Mouse (Mus musculus): ENCODE results near the gene Gm20662. TPM values are rescaled to one million over a fixed set of nuclear protein-coding genes. Genes with fewer than 3 reads are reported as not detected.

Gene Gm20662
- polyA plus RNA-seq, 1 experiment from 2014 or later: 0.13 TPM

- peak overlapping the region; percentile 91 for H3K27ac ChIP-seq (ENCODE audit: low read depth, low read length)
- peak overlapping the region; percentile 79 for H3K4me2 ChIP-seq (ENCODE audit: low read depth)
- H3K9me3 ChIP-seq (ENCODE audit: control insufficient read depth, low read length): no peaks in the 10 kb centered on the region
- DNase-seq (ENCODE audit: low spot score) (peak; percentile 72), ATAC-seq (ENCODE audit: insufficient read depth, low FRiP score, low TSS enrichment) (no peak)
- WGBS: 27% methylated on average over 4 of the region's 4 CpGs
- peak overlapping the region; percentile 66 for H3K4me3 ChIP-seq (ENCODE audit: low read depth, low read length)
- peaks cover 6% of the 10 kb centered on the region for H3K27me3 ChIP-seq (ENCODE audit: control insufficient read depth, insufficient read depth, low read length)
- H3K4me1 ChIP-seq (ENCODE audit: control insufficient read depth, insufficient read depth, low read length): peaks cover 13% of the 10 kb centered on the region
- H3K9ac ChIP-seq (ENCODE audit: low read length): peak overlapping the region; percentile 37; the same call in 1 of the 2 replicates
- H3K36me3 ChIP-seq (ENCODE audit: control insufficient read depth, insufficient read depth, low read length): no peaks in the 10 kb centered on the region; the same call in 1 of the 2 replicates
Observed at GRCm38 (mm10) chr9:107983421-107983890, 12.7 kb upstream of the Gm20662 start.

GRCm38 (mm10) chr9:107984052-107984753, 11.9 kb upstream of the Gm20662 start:
- 61% methylated on average over 19 of the region's 19 CpGs for WGBS
- peak overlapping the region; percentile 91 for H3K27ac ChIP-seq (ENCODE audit: low read depth, low read length)

GRCm38 (mm10) chr9:107984754-107985055, 11.4 kb upstream of the Gm20662 start:
- no peak for ATAC-seq (ENCODE audit: insufficient read depth, low FRiP score, low TSS enrichment)
- peaks cover 13% of the 10 kb centered on the region for H3K4me1 ChIP-seq (ENCODE audit: control insufficient read depth, insufficient read depth, low read length)

More at GRCm38 (mm10) chr9:107984052-107984753, 11.9 kb upstream of the Gm20662 start:
- Histone ChIP-seq H3K4me2 (ENCODE audit: low read depth) (peak overlapping the region; percentile 79), H3K4me3 (ENCODE audit: low read depth, low read length) (peak overlapping the region; percentile 66), H3K36me3 (ENCODE audit: control insufficient read depth, insufficient read depth, low read length) (no peaks in the 10 kb centered on the region; the same call in 1 of the 2 replicates), H3K9me3 (ENCODE audit: control insufficient read depth, low read length) (no peaks in the 10 kb centered on the region), H3K9ac (ENCODE audit: low read length) (peak overlapping the region; percentile 65), H3K4me1 (ENCODE audit: control insufficient read depth, insufficient read depth, low read length) (peaks cover 13% of the 10 kb centered on the region), H3K27me3 (ENCODE audit: control insufficient read depth, insufficient read depth, low read length) (peaks cover 6% of the 10 kb centered on the region)
- DNase-seq (ENCODE audit: low spot score) (no peak), ATAC-seq (ENCODE audit: insufficient read depth, low FRiP score, low TSS enrichment) (no peak)

DNA sequence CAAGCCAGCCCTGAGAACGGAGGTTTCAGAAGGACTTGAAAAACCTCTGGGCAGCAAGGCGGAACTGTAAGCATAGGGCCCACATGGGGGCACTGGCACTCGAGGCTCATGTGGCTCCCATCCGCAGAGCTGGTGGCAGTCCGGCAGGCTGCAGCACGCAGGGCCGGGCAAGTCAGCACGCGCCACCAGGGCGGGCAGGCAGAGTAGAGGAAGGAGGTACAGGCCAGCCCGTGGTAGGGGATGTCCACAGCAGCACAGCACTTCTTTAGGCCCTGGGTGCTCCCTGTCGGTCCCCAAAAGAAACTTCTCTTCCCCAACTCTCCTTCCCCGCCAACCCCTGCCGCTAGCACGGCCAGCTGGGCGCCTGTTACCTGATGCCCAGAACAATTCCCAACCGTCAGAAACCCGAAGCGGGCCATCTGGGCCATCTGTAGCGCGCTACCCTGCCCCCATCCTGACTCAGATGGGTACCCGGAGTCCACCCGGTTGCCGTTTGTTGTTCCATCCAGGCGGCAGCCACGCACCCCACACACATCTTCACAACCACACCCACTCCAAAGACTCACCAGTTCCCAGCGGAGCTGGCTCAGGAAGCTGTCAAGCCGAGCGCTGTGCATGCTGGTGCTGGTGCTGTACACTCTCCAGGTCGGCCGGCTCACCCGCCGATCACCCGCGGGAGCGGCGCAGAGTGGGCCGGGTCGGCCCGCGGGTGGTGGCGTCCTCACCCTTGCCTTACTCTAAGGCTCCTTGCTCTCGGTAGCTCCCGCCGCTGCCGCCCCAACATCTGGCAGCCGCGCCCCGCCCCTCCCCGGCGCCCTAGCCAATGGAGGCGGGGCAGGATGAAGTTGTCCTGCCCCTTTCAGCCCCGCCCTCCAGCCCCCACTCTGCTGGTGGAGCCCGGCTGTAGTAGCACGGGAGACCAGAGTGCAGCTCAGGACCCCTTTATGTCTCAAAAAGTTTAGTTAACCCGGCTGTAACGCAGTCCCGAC, 10.7 kb upstream of the Gm20662 start, which contains the start of gene Inka1:
Gene Inka1, minus strand, starts transcription at position 749 of the 989 bp plus-strand sequence.
- WGBS: under 1% methylated on average over 58 of the region's 58 CpGs
- peak within 1 kb of the TSS; percentile 79 for H3K4me2 ChIP-seq (ENCODE audit: low read depth)
- peak within 1 kb of the TSS; percentile 66 for H3K4me3 ChIP-seq (ENCODE audit: low read depth, low read length)
- H3K27me3 ChIP-seq (ENCODE audit: control insufficient read depth, insufficient read depth, low read length): peaks cover 6% of the 10 kb centered on the region
- ATAC-seq (ENCODE audit: insufficient read depth, low FRiP score, low TSS enrichment) (peak; percentile 84), DNase-seq (ENCODE audit: low spot score) (peak; percentile 88)
- peak within 1 kb of the TSS; percentile 65 for H3K9ac ChIP-seq (ENCODE audit: low read length)
- peak within 1 kb of the TSS; percentile 91 for H3K27ac ChIP-seq (ENCODE audit: low read depth, low read length)
- H3K4me1 ChIP-seq (ENCODE audit: control insufficient read depth, insufficient read depth, low read length): peaks cover 13% of the 10 kb centered on the region
- H3K9me3 ChIP-seq (ENCODE audit: control insufficient read depth, low read length): no peaks in the 10 kb centered on the region
- no peaks in the 10 kb centered on the region; the same call in 1 of the 2 replicates for H3K36me3 ChIP-seq (ENCODE audit: control insufficient read depth, insufficient read depth, low read length)

More at GRCm38 (mm10) chr9:107984754-107985055, 11.4 kb upstream of the Gm20662 start:
- Histone ChIP-seq H3K27me3 (ENCODE audit: control insufficient read depth, insufficient read depth, low read length) (peaks cover 6% of the 10 kb centered on the region), H3K27ac (ENCODE audit: low read depth, low read length) (peak overlapping the region; percentile 91; the same call in 1 of the 2 replicates), H3K9me3 (ENCODE audit: control insufficient read depth, low read length) (no peaks in the 10 kb centered on the region), H3K4me2 (ENCODE audit: low read depth) (peak overlapping the region; percentile 79), H3K36me3 (ENCODE audit: control insufficient read depth, insufficient read depth, low read length) (no peaks in the 10 kb centered on the region; the same call in 1 of the 2 replicates), H3K9ac (ENCODE audit: low read length) (peak overlapping the region; percentile 65), H3K4me3 (ENCODE audit: low read depth, low read length) (peak overlapping the region; percentile 66)
- WGBS: 64% methylated on average over 9 of the region's 9 CpGs
- DNase-seq (ENCODE audit: low spot score): no peak

DNA sequence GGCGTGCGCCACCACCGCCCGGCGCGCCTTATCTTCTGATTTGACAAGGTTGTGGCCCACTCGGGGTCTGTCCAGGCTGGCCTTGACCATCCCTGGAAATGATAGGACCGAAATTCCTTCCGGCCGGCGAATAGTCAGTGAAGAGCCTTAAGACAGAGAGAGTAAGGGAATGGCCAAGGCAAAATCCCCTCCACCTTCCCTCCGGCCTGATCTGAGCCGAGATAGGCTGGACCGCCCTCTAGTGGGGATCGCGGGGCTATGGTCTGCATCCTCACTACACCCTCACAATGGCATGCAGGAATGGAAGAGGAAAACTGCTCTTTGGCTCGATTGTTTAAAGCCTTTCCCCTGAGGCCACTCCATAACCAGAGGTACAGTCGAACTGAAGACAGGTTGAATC, 9.8 kb upstream of the Gm20662 start:
- 7% methylated on average over 18 of the region's 18 CpGs for WGBS
- no peak overlapping the region for H3K27ac ChIP-seq (ENCODE audit: low read depth, low read length)

GRCm38 (mm10) chr9:107987950-107988349, 8.2 kb upstream of the Gm20662 start:
- no peak overlapping the region for H3K9ac ChIP-seq (ENCODE audit: low read length)
- DNase-seq (ENCODE audit: low spot score) (no peak), ATAC-seq (ENCODE audit: insufficient read depth, low FRiP score, low TSS enrichment) (no peak)
- WGBS: 65% methylated on average over 3 of the region's 3 CpGs
- no peak overlapping the region for H3K4me2 ChIP-seq (ENCODE audit: low read depth)
- H3K27ac ChIP-seq (ENCODE audit: low read depth, low read length): no peak overlapping the region
- peaks cover 8% of the 10 kb centered on the region for H3K4me1 ChIP-seq (ENCODE audit: control insufficient read depth, insufficient read depth, low read length)
- H3K9me3 ChIP-seq (ENCODE audit: control insufficient read depth, low read length): no peaks in the 10 kb centered on the region
- no peak overlapping the region for H3K4me3 ChIP-seq (ENCODE audit: low read depth, low read length)
- peaks cover 6% of the 10 kb centered on the region for H3K27me3 ChIP-seq (ENCODE audit: control insufficient read depth, insufficient read depth, low read length)
- no peaks in the 10 kb centered on the region; the same call in 1 of the 2 replicates for H3K36me3 ChIP-seq (ENCODE audit: control insufficient read depth, insufficient read depth, low read length)

More for the DNA sequence above, 9.8 kb upstream of the Gm20662 start:
- H3K4me3 ChIP-seq (ENCODE audit: low read depth, low read length): peak overlapping the region; percentile 66; the same call in 1 of the 2 replicates
- peak; percentile 42; the same call in 1 of the 2 replicates for ATAC-seq (ENCODE audit: insufficient read depth, low FRiP score, low TSS enrichment)
- H3K4me2 ChIP-seq (ENCODE audit: low read depth): peak overlapping the region; percentile 79
- no peak overlapping the region for H3K9ac ChIP-seq (ENCODE audit: low read length)
- H3K9me3 ChIP-seq (ENCODE audit: control insufficient read depth, low read length): no peaks in the 10 kb centered on the region
- peaks cover 6% of the 10 kb centered on the region for H3K27me3 ChIP-seq (ENCODE audit: control insufficient read depth, insufficient read depth, low read length)
- H3K36me3 ChIP-seq (ENCODE audit: control insufficient read depth, insufficient read depth, low read length): no peaks in the 10 kb centered on the region; the same call in 1 of the 2 replicates
- peaks cover 13% of the 10 kb centered on the region for H3K4me1 ChIP-seq (ENCODE audit: control insufficient read depth, insufficient read depth, low read length)
- peak; percentile 85 for DNase-seq (ENCODE audit: low spot score)

DNA sequence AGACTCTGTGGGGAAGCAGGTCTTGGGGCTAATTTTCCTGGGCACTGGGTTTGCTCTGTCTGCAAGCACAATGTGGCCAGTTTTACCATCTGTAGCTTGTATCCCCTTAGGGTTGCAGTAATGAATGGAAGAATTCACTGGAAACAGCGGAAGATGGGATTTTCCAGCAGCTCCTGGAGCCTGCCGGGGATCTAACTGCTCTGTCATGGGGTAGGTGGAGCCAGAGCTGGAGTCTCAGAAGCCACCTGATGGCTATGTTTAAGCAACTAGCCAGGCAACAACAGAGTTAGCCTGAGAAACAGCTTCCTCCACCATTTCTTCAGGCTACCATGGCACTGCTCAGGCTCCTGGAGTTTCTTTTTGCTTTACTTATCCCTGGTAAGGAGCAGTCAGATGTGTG, 4.0 kb upstream of the Gm20662 start, which contains the start of gene Cdhr4:
Gene Cdhr4, plus strand, starts transcription at position 301 of the 400 bp plus-strand sequence.
- Histone ChIP-seq H3K9ac (ENCODE audit: low read length) (no peak within 1 kb of the TSS), H3K27ac (ENCODE audit: low read depth, low read length) (no peak within 1 kb of the TSS), H3K36me3 (ENCODE audit: control insufficient read depth, insufficient read depth, low read length) (no peaks in the 10 kb centered on the region), H3K4me3 (ENCODE audit: low read depth, low read length) (no peak within 1 kb of the TSS), H3K9me3 (ENCODE audit: control insufficient read depth, low read length) (no peaks in the 10 kb centered on the region), H3K27me3 (ENCODE audit: control insufficient read depth, insufficient read depth, low read length) (no peaks in the 10 kb centered on the region), H3K4me2 (ENCODE audit: low read depth) (no peak within 1 kb of the TSS), H3K4me1 (ENCODE audit: control insufficient read depth, insufficient read depth, low read length) (no peaks in the 10 kb centered on the region)
- ATAC-seq (ENCODE audit: insufficient read depth, low FRiP score, low TSS enrichment) (no peak), DNase-seq (ENCODE audit: low spot score) (no peak)
- whole genome bisulfite sequencing: 57% methylated on average over 2 of the region's 2 CpGs

DNA sequence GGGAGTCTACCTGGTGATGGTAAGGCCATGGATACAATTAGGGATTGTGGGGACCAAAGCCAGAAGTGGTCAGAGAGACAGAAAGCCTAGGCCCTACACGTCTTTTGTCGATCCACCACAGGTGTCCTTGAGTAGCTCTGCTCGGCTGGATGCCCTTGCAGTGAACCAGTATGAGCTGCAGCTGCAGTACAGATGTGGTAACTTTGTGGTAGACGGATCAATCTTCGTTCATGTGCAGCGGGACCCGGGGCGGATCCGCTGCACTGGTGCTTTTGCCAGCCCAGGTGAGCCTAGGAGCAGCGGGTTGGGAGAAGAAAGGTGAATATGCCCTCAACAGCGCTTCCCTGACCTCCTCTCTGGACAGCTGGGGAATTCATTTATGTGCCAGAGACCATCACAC, 3.1 kb upstream of the Gm20662 start:
- ATAC-seq (ENCODE audit: insufficient read depth, low FRiP score, low TSS enrichment): no peak

More for the DNA sequence above, 3.1 kb upstream of the Gm20662 start:
- no peak overlapping the region for H3K9ac ChIP-seq (ENCODE audit: low read length)
- no peaks in the 10 kb centered on the region for H3K4me1 ChIP-seq (ENCODE audit: control insufficient read depth, insufficient read depth, low read length)
- DNase-seq (ENCODE audit: low spot score): no peak
- 76% methylated on average over 11 of the region's 11 CpGs for WGBS
- H3K9me3 ChIP-seq (ENCODE audit: control insufficient read depth, low read length): no peaks in the 10 kb centered on the region
- H3K4me2 ChIP-seq (ENCODE audit: low read depth): no peak overlapping the region
- no peaks in the 10 kb centered on the region for H3K36me3 ChIP-seq (ENCODE audit: control insufficient read depth, insufficient read depth, low read length)
- no peak overlapping the region for H3K27ac ChIP-seq (ENCODE audit: low read depth, low read length)
- H3K27me3 ChIP-seq (ENCODE audit: control insufficient read depth, insufficient read depth, low read length): no peaks in the 10 kb centered on the region
- no peak overlapping the region for H3K4me3 ChIP-seq (ENCODE audit: low read depth, low read length)
